29 mouse cellular contexts compared by ENCODE assay signal in the genomic region with DNA sequence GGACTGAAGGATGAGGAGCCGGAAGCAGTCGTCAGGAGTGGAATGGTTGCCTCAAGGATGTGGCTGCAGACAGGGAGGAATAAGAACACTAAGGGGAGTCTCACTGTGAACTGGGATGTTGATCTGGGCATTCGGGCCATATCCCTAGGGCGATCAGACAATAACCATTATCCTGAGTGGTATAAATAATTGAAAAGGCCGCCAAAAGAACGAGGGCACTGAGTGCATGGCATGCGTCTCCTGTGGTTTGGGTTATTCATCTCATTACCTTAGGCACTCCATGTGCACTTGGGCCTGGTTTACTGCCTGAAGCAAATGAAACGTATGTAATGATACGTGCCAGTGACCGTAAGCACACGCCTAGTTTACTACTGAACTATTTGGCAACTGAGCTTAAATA.
"Had no signal": no experiment of that assay in that cellular context is flagged by ENCODE, and none has a peak within 500 bp of the region (broad histone marks: within the 10 kb centered on the region; RNA-seq: fewer than 3 reads in every experiment).

No protein-coding gene starts in this region.

- H3K9ac ChIP-seq: embryonic facial prominence, embryonic 12.5 days; embryonic facial prominence, embryonic 13.5 days; embryonic facial prominence, embryonic 15.5 days; forebrain, embryonic 12.5 days; forebrain, embryonic 13.5 days; forebrain, embryonic 15.5 days; forebrain, postnatal 0 days had no signal

- H3K36me3 ChIP-seq: embryonic facial prominence, embryonic 10.5 days; embryonic facial prominence, embryonic 12.5 days; embryonic facial prominence, embryonic 13.5 days; embryonic facial prominence, embryonic 15.5 days; forebrain, embryonic 10.5 days; forebrain, embryonic 12.5 days; forebrain, embryonic 15.5 days had no signal

- H3K27me3 ChIP-seq: embryonic facial prominence, embryonic 12.5 days; embryonic facial prominence, embryonic 13.5 days; embryonic facial prominence, embryonic 15.5 days; forebrain, embryonic 12.5 days; forebrain, embryonic 13.5 days; forebrain, embryonic 15.5 days had no signal

- DNase-seq: cerebellum, adult 18-20 months; cerebellum, adult 2 months; cerebellum, adult 8-10 months; cerebellum, adult 9-10 months; cerebellum, adult 9-11 months; cerebellum, postnatal 10 days; cerebellum, postnatal 14 days; cerebellum, postnatal 25 days; cerebellum, postnatal 36 days; embryo, embryonic 11 days; forebrain, postnatal 0 days; gastrocnemius, adult 2 months; gastrocnemius, postnatal 10 days; gastrocnemius, postnatal 14 days; gastrocnemius, postnatal 25 days; gastrocnemius, postnatal 36 days; heart, adult 18-20 months; heart, adult 2 months had no signal

- H3K4me1 ChIP-seq: embryonic facial prominence, embryonic 10.5 days; embryonic facial prominence, embryonic 12.5 days; embryonic facial prominence, embryonic 13.5 days; embryonic facial prominence, embryonic 15.5 days; forebrain, embryonic 10.5 days; forebrain, embryonic 12.5 days; forebrain, embryonic 13.5 days; forebrain, embryonic 15.5 days had no signal

- H3K9me3 ChIP-seq: embryonic facial prominence, embryonic 12.5 days; embryonic facial prominence, embryonic 13.5 days; embryonic facial prominence, embryonic 15.5 days; forebrain, embryonic 10.5 days; forebrain, embryonic 12.5 days; forebrain, embryonic 13.5 days; forebrain, embryonic 15.5 days had no signal

- H3K4me2 ChIP-seq: embryonic facial prominence, embryonic 12.5 days; embryonic facial prominence, embryonic 13.5 days; embryonic facial prominence, embryonic 15.5 days; forebrain, embryonic 12.5 days; forebrain, embryonic 13.5 days; forebrain, embryonic 15.5 days had no signal

- ATAC-seq: forebrain, embryonic 13.5 days; forebrain, embryonic 14.5 days; forebrain, embryonic 15.5 days; forebrain, embryonic 16.5 days; forebrain, postnatal 0 days had no signal

- H3K27ac ChIP-seq: embryonic facial prominence, embryonic 10.5 days; embryonic facial prominence, embryonic 12.5 days; embryonic facial prominence, embryonic 13.5 days; embryonic facial prominence, embryonic 15.5 days; forebrain, embryonic 10.5 days; forebrain, embryonic 12.5 days; forebrain, embryonic 13.5 days; forebrain, embryonic 15.5 days; gastrocnemius, adult 2 months; heart, adult 2 months had no signal

- H3K4me3 ChIP-seq: embryonic facial prominence, embryonic 10.5 days; embryonic facial prominence, embryonic 12.5 days; embryonic facial prominence, embryonic 13.5 days; embryonic facial prominence, embryonic 15.5 days; erythroblast, embryonic 14.5 days; forebrain, embryonic 10.5 days; forebrain, embryonic 12.5 days; forebrain, embryonic 13.5 days; forebrain, embryonic 15.5 days; gastrocnemius, adult 2 months; heart, adult 2 months had no signal
